Comparison of ENCODE assay signal across 26 mouse cellular contexts in the genomic region with DNA sequence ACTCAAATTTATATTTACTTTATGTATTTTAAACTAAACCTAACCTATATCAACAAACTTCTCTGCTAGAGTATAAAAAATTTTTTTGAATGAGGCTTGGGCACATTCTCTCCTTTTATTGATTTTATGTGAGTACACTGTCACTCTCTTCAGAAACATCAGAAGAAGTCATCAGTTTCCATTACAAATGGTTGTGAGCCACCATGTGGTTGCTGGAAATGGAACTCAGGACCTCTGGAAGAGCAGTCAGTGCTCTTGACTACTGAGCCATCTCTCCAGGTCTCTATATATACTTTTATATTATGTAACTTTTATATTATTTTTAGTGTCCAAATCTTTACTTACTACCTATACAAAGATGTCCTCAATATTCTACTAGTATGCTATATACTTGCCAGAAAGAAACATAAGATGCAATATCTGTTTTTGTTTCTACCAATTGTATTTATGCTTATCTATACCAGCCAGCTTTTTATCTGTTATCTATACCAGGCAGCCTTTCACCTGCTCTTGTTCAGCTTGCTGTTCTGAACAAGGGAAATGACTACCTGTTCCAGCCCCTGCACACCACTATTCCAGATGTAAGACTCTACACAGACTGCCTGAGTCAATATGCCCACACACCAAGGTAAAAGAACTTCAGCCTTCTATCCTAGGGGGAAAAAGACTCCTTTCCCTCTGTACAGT.
"Had no signal": no experiment of that assay in that cellular context is flagged by ENCODE, and none has a peak within 500 bp of the region (broad histone marks: within the 10 kb centered on the region; RNA-seq: fewer than 3 reads in every experiment).

No protein-coding gene starts in this region.

- H3K27me3 ChIP-seq: embryonic facial prominence, embryonic 12.5 days; embryonic facial prominence, embryonic 13.5 days; embryonic facial prominence, embryonic 15.5 days; forebrain, embryonic 12.5 days; forebrain, embryonic 13.5 days; forebrain, embryonic 15.5 days had no signal

- H3K9me3 ChIP-seq: embryonic facial prominence, embryonic 10.5 days; embryonic facial prominence, embryonic 12.5 days; embryonic facial prominence, embryonic 13.5 days; embryonic facial prominence, embryonic 15.5 days; forebrain, embryonic 10.5 days; forebrain, embryonic 12.5 days; forebrain, embryonic 13.5 days; forebrain, embryonic 15.5 days; heart, embryonic 10.5 days had no signal

- ATAC-seq: forebrain, embryonic 13.5 days; forebrain, embryonic 14.5 days; forebrain, embryonic 15.5 days; forebrain, embryonic 16.5 days; forebrain, postnatal 0 days had no signal

- H3K4me3 ChIP-seq: embryonic facial prominence, embryonic 10.5 days; embryonic facial prominence, embryonic 12.5 days; embryonic facial prominence, embryonic 13.5 days; embryonic facial prominence, embryonic 15.5 days; erythroblast, embryonic 14.5 days; forebrain, embryonic 10.5 days; forebrain, embryonic 12.5 days; forebrain, embryonic 13.5 days; forebrain, embryonic 15.5 days; gastrocnemius, adult 2 months; heart, adult 2 months; heart, embryonic 10.5 days had no signal

- H3K9ac ChIP-seq: embryonic facial prominence, embryonic 12.5 days; embryonic facial prominence, embryonic 13.5 days; embryonic facial prominence, embryonic 15.5 days; forebrain, embryonic 12.5 days; forebrain, embryonic 13.5 days; forebrain, embryonic 15.5 days; forebrain, postnatal 0 days had no signal

- DNase-seq: cerebellum, postnatal 10 days; cerebellum, postnatal 14 days; cerebellum, postnatal 25 days; cerebellum, postnatal 36 days; embryo, embryonic 11 days; forebrain, postnatal 0 days; gastrocnemius, adult 2 months; gastrocnemius, postnatal 10 days; gastrocnemius, postnatal 14 days; gastrocnemius, postnatal 25 days; gastrocnemius, postnatal 36 days; heart, adult 11 months; heart, adult 18-20 months; heart, adult 2 months had no signal

- H3K4me1 ChIP-seq: embryonic facial prominence, embryonic 10.5 days; embryonic facial prominence, embryonic 12.5 days; embryonic facial prominence, embryonic 13.5 days; embryonic facial prominence, embryonic 15.5 days; forebrain, embryonic 10.5 days; forebrain, embryonic 12.5 days; forebrain, embryonic 13.5 days; forebrain, embryonic 15.5 days; heart, embryonic 10.5 days had no signal

- H3K4me2 ChIP-seq: embryonic facial prominence, embryonic 12.5 days; embryonic facial prominence, embryonic 13.5 days; embryonic facial prominence, embryonic 15.5 days; forebrain, embryonic 12.5 days; forebrain, embryonic 13.5 days; forebrain, embryonic 15.5 days had no signal

- H3K36me3 ChIP-seq: embryonic facial prominence, embryonic 10.5 days; embryonic facial prominence, embryonic 12.5 days; embryonic facial prominence, embryonic 13.5 days; embryonic facial prominence, embryonic 15.5 days; forebrain, embryonic 10.5 days; forebrain, embryonic 12.5 days; forebrain, embryonic 15.5 days; heart, embryonic 10.5 days had no signal

- H3K27ac ChIP-seq: embryonic facial prominence, embryonic 10.5 days; embryonic facial prominence, embryonic 12.5 days; embryonic facial prominence, embryonic 13.5 days; embryonic facial prominence, embryonic 15.5 days; forebrain, embryonic 10.5 days; forebrain, embryonic 12.5 days; forebrain, embryonic 13.5 days; forebrain, embryonic 15.5 days; gastrocnemius, adult 2 months; heart, adult 2 months; heart, embryonic 10.5 days had no signal
